Mouse (Mus musculus): ENCODE measurements around the gene Bbs9.

The Bbs9 gene

DNA sequence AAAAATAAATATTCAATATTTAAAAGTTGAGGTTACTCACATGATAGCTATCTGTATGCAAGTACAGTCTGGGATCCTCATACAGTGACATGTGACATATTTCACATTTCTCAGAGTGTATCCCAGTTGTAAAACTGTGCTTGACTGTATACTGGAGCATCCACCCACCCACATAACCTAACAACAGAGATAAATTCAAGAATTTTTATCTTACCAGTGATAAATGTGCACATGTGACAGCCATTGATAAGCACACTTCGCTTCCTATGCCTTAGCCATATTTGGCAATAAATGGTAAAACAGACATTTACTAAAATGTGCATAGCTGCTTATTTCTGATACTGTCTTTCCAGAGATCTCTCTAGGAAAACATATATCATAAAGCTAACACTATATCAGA lies 330.5 kb downstream of the Bbs9 start:
- in situ Hi-C loops (cut with MboI; ENCODE audit: low pct_unique_long_range_greater_than_20kb in 1 of 2, low sequenced_read_pairs in 2 of 2, unreplicated experiment in 1 of 2): no loop called here

DNA sequence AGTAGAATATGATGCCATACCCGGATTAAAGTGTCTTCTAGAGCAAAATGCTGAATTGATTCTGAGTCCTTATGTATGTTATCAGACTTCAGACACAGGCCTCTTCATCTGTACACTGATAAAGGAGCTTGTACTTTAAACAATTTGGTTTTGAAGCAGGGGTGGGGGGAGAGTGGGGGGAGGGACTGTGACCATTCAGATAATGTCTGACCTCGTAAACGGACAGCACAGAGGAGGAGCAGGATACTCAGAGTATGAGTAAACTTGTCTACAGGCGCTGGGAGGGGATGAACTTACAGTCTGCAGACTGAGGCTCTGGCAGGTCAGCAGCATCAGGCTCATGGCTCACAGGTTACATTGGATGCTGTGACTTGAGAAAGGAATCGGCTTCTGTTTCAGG lies 331.0 kb downstream of the Bbs9 start:
- in situ Hi-C loops (cut with MboI; ENCODE audit: low pct_unique_long_range_greater_than_20kb in 1 of 2, low sequenced_read_pairs in 2 of 2, unreplicated experiment in 1 of 2): no loop called here

DNA sequence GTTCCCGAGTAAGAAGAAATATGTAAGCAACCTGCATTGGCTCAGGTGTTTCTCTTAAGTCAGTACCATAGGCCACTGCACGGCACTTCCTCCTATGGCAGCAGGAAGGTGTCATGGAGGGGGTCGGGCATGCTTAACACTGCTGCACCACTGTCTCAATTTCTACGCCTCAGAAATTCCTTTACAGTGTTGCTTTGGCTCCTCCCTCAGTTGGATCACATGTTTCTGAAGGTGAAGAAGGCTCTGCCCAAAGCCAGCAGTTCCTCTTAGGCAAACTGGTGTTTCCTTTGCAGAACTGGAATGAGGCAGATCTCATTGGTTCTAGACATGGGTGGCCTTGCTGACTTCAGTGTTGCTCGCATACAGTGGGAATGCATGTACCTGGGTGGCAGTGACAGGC lies 332.2 kb downstream of the Bbs9 start:
- in situ Hi-C loops (cut with MboI; ENCODE audit: low pct_unique_long_range_greater_than_20kb in 1 of 2, low sequenced_read_pairs in 2 of 2, unreplicated experiment in 1 of 2): no loop called here

DNA sequence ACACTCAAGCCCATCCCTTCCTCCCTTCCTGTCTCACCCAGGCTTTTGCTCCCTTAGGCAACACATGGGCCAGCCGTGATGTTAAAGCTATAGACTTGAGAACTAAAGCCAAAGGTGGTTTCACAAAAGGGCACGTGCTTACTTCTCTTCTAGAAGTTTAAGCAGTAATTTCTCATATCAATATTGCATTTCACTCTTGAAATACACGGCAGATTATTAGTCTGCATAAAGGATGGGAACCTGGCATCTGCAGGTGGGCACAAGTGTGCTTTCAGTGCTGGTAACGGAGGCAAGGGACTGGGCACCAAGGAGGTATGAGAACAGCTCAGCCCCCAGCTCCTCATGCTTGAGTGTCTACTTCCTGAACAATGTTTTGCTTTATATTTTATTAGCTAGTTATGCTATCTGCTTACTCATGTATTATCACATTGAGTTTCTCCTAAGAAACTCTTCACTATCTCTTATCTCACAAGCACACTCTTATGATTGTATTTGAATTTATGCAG lies 334.2 kb downstream of the Bbs9 start:
- in situ Hi-C loops (cut with MboI; ENCODE audit: low pct_unique_long_range_greater_than_20kb in 1 of 2, low sequenced_read_pairs in 2 of 2, unreplicated experiment in 1 of 2): no loop called here

DNA sequence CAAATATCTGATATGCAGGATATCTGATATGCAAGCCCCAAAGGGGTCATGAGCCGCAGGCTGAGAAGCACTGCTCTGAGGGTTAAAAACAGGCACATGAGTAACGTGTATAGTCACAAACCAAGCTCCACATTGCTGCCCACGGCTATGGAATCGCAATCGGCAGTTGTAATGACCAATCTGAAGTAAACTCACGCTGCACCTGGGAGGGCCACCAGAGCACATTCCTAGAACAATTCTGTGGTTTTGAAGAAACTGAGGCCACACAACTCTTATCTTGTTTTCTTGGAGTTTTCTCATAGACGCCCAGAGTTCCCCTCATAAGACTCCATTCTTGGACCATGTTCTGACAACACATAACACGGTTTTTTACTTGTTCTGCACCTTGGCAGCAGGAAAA lies 334.9 kb downstream of the Bbs9 start:
- in situ Hi-C loops (cut with MboI; ENCODE audit: low pct_unique_long_range_greater_than_20kb in 1 of 2, low sequenced_read_pairs in 2 of 2, unreplicated experiment in 1 of 2): no loop called here

DNA sequence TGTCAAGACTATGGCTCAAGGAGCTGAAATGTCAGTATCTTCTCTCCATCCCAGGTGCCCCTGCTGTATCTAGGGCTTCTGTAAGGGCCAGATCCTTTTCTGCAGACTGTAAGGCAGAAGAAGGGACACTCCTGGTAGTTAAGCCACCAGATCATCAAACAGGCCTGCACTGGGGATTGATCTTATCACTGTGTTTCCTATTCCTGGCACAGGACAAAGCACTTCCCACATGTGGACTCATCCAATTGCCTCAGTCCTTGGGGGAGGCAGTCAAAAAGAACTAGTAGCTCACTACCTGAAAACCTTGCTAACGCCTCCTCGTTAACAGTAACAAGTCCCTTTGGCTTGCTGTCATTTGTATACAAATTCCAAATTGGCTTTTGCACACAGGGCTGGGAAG lies 336.4 kb downstream of the Bbs9 start:
- in situ Hi-C loops (cut with MboI; ENCODE audit: low pct_unique_long_range_greater_than_20kb in 1 of 2, low sequenced_read_pairs in 2 of 2, unreplicated experiment in 1 of 2): no loop called here

DNA sequence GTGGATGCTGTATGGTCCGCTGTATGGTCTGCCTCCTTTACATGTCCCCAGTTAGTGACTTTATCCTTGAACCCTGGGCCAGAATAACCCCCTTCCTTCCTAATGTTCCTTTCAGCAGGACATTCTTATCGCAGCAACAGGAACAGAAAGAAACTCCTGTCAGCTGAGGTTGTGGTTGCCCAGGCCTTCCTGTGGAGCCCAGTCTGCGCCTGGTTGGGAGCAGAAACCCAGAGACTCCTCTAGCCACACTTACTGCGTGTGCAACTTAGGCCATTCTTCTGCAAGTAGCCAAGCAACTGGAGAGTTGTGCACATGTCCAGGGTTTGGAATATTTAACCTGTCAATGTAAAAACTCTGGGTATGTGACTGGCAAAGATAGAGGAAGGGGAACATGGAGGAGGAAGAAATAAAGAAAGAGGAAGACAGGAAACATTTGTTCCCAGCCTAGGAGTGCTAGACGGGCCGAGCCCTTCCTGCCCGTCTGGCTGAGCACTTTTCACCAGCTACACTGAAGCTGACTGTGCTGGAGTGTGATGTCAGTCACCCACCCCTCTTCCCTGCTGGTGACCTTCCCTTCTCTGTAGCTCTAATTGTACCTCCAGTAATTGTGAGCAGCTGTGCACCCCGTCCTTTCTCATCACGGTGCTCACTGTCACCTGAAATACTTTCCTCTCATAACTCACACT lies 339.0 kb downstream of the Bbs9 start:
- in situ Hi-C loops (cut with MboI; ENCODE audit: low pct_unique_long_range_greater_than_20kb in 1 of 2, low sequenced_read_pairs in 2 of 2, unreplicated experiment in 1 of 2): no loop called here

DNA sequence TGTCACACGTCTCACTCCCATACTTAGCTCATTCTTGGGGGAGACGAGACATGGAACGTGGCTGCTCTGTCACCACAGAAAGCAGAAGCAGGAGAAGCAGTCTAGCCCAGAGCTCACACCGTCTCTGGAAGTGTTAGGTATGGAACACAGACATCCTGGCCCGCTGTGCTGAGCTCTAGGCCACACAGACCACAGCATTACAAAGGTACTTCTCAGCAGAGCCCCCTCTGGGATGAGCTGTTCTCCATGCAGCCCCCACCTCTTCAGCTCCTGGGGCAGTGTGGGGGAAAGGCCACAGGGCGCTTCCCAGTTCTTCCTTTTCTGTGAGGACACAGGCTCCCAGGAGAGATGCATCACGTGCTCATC lies 339.6 kb downstream of the Bbs9 start:
- in situ Hi-C loops (cut with MboI; ENCODE audit: low pct_unique_long_range_greater_than_20kb in 1 of 2, low sequenced_read_pairs in 2 of 2, unreplicated experiment in 1 of 2): no loop called here

DNA sequence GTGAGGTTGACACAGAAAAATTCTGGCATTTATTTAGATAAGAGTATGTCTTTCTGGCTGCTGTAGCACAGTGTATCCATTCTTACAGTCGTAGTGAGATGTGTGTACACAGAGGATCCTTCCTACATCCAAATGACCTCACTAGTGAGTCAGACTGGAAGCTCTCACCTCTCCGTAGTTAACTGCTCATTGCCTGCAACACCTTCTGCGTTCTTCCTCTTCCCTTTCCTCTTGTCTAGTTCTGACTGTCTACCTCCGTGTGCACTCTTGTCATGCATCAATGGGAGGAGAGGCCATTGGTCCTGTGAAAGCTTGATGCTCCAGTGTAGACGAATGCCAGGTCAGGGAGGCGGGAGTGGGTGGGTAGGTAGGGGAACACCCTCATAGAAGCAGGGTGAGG lies 344.0 kb downstream of the Bbs9 start:
- in situ Hi-C loops (cut with MboI; ENCODE audit: low pct_unique_long_range_greater_than_20kb in 1 of 2, low sequenced_read_pairs in 2 of 2, unreplicated experiment in 1 of 2): no loop called here

DNA sequence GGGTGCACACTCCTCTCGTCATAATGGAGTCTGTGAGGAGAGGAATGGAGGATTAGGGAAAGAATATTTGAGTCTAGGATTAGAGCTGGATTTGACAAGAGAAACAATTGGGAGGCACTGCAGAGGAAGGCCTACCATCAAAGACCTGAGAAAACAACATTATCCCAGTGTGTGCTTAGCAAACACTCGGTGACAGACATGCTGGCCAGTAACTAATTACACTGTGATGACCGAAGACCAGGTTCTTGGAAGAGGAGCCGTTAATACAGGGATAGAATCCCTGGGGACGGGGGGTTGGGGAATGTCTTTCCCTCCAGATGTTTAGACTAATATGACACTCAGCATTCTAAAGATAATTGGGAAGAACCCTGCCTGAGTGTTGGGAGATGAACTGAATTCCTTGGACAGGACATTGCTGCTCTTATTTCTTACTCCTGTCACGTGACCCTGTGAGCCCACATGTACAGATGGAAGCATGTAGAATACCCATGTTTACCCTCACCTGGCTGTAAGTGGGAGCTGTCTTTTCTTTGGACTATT lies 345.2 kb downstream of the Bbs9 start:
- in situ Hi-C loops (cut with MboI; ENCODE audit: low pct_unique_long_range_greater_than_20kb in 1 of 2, low sequenced_read_pairs in 2 of 2, unreplicated experiment in 1 of 2): no loop called here

DNA sequence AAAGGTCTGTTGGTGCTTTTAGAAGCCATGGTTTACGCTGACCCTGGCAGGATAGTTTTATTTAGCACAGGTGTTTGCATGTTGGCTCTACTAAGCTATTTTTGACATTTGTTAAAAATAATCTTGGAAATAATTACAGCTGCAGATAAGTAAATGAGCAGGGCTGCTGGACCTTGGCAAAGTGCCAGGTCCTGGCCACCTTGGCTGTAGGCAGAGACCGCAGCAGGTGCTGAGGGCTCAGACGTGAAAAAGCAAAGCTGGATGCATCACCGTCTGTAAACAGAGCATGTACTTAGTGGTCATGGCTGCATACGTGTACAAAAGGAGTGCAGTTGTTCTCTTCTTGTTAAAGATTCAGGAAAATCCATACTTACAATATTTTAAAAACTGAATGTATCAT lies 347.3 kb downstream of the Bbs9 start:
- in situ Hi-C loops (cut with MboI; ENCODE audit: low pct_unique_long_range_greater_than_20kb in 1 of 2, low sequenced_read_pairs in 2 of 2, unreplicated experiment in 1 of 2): no loop called here

DNA sequence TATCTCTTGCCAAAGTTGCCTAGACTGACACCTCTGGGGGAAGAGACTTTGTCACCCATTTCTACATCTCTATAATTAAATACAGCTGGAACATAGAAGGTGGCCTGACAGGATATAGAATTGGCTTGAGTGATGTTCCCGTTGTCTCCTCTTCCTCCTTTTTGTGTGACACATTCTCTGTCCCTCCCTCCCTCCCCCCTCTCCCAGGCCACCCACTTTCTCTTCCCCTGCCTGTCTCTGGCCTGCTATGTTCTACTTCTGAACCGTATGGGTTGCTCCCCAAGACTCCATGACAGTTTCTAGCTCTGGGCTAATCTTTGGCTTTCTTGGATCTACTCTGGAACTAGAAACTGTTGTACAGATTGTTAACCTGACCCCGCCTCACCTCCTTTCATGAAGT lies 348.3 kb downstream of the Bbs9 start:
- in situ Hi-C loops (cut with MboI; ENCODE audit: low pct_unique_long_range_greater_than_20kb in 1 of 2, low sequenced_read_pairs in 2 of 2, unreplicated experiment in 1 of 2): no loop called here

DNA sequence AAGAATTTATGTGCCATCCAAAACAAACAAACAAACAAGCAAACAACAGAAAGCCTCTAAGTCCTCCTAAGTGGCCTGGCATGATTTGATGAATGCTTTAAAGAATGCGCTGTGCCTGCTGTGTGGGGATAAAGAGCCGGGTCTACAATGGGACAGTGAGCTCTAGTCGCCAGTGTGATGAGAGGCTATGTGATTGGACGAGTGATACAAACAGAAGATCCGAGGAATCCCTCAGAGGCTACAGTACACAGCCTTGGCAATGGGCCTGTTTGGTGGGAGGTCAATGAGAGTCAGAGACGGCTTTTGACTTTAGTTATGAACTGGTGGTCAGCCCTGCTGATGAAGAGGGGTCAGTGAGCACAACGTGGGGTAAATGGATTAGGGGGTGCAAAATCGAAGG lies 349.4 kb downstream of the Bbs9 start:
- in situ Hi-C loops (cut with MboI; ENCODE audit: low pct_unique_long_range_greater_than_20kb in 1 of 2, low sequenced_read_pairs in 2 of 2, unreplicated experiment in 1 of 2): no loop called here

DNA sequence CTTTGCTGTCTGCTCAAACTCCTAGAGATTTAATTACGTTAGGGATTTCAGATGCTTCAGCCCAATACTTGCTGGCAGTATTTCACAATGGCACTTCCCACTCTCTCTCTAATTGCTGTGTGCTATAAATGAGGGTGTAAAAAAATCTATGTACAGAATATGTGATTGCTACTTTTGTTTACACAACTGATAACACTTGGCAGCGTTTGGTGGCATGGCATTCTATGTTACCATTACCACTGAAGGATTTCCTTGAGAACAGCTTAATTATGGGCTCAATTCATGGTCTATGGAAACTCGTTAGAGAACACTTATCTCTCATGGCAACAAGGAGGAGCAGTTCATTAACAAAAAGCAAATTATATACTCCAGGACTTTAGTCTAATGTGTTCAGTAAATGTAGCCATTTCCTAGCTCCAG lies 351.1 kb downstream of the Bbs9 start:
- in situ Hi-C loops (cut with MboI; ENCODE audit: low pct_unique_long_range_greater_than_20kb in 1 of 2, low sequenced_read_pairs in 2 of 2, unreplicated experiment in 1 of 2): no loop called here

DNA sequence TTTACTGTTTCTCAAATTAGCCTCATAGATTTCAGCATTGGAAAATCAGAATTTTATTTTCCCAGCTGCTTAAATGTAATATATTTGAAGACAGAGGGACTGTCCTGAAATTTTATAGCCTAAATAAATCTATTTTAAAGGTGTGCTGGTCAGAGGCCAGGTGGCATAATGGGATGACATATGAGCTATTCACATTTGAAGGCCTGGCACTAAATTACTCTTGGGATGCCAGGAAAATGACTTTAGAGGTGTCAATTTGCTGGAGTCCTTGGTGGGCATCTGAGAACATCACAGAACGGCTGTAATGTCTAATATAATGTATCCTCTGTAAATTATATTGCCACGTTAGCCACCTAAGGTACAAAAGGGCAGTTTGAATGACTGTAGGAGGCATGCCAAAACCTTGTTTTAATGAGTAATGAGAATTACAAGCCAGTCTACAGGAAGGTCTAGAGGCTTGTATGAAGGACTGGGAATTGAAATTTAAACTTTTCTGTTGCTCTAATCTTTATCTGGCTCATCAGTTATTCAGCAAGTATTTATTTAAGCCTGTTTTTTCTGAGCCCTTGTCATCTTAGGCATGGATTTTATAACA lies 351.8 kb downstream of the Bbs9 start:
- in situ Hi-C loops (cut with MboI; ENCODE audit: low pct_unique_long_range_greater_than_20kb in 1 of 2, low sequenced_read_pairs in 2 of 2, unreplicated experiment in 1 of 2): no loop called here

DNA sequence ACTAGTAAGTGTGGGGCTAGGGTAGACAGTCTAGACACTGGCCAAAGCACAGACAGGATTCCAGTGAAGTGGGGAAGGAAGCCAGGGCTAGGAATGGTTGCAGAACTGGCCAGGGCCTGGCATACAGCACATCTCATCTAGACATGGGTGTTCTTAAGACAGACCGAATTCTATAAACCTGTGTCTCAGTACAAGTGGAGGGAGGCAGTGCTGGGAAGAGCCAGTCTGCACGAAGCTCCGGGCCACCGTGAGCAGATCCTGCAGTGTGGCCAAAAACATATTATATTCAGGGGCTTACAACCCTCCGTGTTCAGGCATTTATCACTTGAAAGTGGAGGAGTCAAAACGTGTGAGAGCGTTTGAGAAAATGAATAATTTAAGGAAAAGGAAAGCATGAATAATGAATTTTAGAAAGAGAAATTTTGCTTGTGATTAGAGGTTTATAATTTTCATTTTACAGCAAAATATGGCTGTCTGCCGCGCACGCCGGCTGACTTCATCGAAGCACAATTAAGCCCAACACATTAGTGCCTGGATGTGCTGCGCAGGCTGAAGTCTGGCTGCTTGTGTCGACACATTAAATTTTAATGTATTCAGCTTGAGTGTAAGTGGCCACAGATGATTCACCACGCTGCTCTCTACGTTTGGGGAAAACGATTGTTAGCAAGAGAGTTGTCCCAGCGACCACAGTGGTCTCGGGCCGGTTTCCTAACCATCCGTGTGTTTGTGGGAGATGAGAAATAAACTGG lies 353.9 kb downstream of the Bbs9 start:
- in situ Hi-C loops (cut with MboI; ENCODE audit: low pct_unique_long_range_greater_than_20kb in 1 of 2, low sequenced_read_pairs in 2 of 2, unreplicated experiment in 1 of 2): no loop called here

DNA sequence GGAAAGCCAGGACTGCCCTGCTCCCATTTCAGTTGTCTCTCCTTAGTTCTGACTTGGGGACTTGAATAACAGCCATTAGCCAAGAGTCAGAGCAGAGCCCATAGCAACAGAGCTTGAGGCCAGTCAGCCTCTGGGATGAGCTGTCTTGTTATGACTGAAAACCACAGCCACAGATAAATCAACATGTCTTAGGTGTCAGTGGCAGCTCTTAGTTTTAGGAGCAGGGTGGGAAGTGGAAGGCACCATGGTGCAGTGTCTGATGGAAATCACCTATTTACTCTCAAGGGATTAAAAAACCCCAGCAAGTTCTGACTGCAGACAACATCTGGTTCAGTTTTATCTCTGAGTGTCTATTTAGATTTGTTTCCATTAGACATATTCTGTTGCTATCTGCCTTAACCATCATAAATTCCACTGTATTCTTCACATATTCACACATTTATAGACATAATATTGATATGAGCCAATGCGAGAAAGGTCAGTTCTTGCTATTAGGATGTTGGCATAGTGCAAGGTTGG lies 359.5 kb downstream of the Bbs9 start:
- in situ Hi-C loops (cut with MboI; ENCODE audit: low pct_unique_long_range_greater_than_20kb in 1 of 2, low sequenced_read_pairs in 2 of 2, unreplicated experiment in 1 of 2): no loop called here

DNA sequence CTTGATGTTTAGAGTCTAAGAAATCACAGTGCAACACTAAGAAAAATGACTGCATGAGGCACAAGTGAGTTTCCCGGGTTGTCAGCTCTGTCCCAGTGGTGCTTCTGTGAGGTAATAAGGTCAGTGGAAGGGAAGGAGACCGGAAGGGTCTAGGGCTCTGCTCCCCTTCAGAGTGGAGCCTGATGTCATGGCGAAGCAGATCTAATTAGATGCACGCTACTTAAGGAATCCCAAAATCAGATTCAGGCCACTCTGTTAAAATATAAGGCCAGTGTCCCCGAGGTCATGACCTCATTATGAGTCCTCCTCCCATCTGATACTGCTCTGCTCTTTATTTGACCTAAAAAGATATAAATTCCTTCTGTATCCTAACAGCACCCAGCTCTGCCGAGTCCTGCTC lies 361.5 kb downstream of the Bbs9 start:
- in situ Hi-C loops (cut with MboI; ENCODE audit: low pct_unique_long_range_greater_than_20kb in 1 of 2, low sequenced_read_pairs in 2 of 2, unreplicated experiment in 1 of 2): no loop called here

DNA sequence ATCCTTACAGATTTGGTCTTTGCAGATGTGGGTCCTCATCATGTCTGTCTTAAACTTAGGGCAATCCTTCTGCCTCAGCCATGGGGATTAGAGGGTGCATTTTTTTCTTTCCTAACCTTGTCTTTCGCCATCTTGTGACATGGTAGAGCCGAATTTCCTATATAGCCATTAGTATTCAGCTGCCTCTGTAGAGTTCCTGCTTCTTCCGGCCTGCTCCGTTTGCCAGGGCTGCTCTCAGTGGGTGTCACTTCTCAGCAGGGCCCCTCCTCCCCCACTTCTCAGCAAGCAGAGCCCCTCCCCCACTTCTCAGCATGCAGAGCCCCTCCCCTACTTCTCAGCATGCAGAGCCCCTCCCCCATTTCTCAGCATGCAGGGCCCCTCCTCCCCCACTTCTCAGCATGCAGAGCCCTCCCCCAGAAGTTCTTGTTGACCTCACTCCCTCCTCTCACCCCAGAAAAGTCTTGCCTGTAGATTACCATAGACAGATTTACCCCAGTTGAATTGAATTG lies 362.2 kb downstream of the Bbs9 start:
- in situ Hi-C loops (cut with MboI; ENCODE audit: low pct_unique_long_range_greater_than_20kb in 1 of 2, low sequenced_read_pairs in 2 of 2, unreplicated experiment in 1 of 2): no loop called here
